Mouse (Mus musculus): ENCODE data around the gene Rps28.

DNA sequence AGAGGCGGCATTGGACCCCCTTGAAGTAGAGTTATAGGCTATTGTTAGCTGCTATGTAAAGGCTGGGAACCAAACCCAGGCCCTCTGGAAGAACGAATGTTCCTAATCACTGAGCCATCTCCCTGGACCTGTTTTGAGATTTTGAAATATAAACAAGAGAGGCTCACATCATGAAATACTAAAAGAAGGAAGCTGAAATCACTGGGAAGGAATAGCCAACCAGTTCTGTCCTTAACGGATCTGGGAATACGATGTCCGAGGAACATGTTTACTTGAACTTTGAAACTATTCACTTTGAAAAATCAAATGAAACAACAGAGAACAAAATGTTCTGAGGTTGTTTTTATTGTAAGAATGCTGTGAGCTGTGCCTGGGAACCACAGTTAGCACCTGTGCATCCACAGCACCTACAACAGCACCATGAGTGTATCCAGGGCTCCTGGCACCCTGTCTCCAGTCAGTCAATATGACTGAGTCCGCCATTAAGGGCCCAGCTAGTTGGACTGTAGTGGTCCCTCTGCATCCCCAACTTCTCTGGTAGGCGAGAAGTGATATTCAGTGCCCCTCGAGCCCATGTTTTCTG, 49.7 kb downstream of the Rps28 start:
- TF ChIP-seq CTCF (IDR thresholded peaks at IDR 0.05; ENCODE audit: low read depth, low read length), result no peak
- TF ChIP-seq POLR2A (IDR thresholded peaks at IDR 0.05; ENCODE audit: extremely low read depth, insufficient read depth, low read length), result no peak
